Mouse (Mus musculus): Measurements from ENCODE around the gene Ptf1a.

Gene Ptf1a

GRCm38 (mm10) chr2:19455228-19455627 is 9.8 kb downstream of the Ptf1a start:
- DNase-seq = no peak

DNA sequence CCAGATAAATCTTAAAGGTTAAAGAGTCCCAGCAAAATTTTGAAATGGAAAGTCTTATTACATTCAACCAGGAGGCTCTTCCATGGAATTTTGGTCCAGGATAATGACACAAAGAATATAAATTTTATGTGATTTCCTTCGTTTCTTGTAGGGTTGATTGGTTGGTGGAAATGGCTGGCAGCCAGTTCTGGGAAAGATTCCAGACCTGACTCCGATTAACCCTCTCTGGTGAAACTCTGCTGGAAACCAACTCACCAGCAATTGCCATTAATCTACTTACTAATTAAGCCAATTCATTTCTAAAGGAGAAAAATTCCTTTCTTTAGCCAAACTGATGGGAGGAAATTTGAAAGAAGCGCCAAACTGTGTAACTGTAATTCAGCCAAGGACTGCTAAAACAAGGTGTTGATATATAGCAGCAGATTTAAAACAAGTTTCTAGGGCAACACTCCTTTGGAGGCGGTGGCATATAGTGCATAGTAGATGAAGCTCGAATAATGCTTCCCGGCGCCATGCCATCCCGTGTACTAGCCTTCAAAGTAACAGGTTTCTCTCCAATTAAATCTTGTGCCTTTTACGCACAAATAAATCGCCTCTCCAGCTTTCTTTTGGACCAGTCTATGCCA is 10.5 kb downstream of the Ptf1a start:
- DNase-seq = no peak

- DNase-seq = no peak
Measured at GRCm38 (mm10) chr2:19458785-19459184, 13.3 kb downstream of the Ptf1a start.

- DNase-seq = no peak
Measured at GRCm38 (mm10) chr2:19461940-19462339, 16.5 kb downstream of the Ptf1a start.

DNA sequence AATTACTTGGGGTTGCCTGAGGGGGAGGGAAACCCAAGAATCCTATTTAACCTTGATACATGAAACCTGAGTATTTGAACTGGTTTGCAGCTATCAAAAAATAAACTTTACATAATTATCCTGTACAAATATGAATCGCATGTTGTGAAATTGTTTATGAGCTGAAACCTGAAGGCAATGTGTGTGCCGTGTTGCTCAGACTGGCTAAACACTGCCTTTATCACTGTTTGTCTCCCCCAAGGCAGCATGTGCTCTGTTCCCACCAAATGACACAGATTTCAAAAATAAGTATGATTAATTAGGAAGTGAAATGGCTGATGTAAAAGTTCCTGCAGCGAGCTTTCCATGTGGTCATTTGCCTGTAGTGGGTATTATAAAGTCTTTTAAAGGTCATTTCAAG is 44.8 kb downstream of the Ptf1a start:
- DNase-seq = no peak

All from kidney, postnatal 36 days (tissue).